Mouse (Mus musculus) E14TG2a.4 (cell line): ENCODE data around the gene Mgat4e.

Experiments
- H3K27me3 ChIP-seq: 2 replicates; pipeline ENCODE4 v1.6.1; 2014; ENCODE audit warnings: low read length, control low read depth; ENCODE audit not compliant: insufficient read depth
- H3K36me3 ChIP-seq: 2 replicates; pipeline ENCODE4 v1.6.1; 2014; ENCODE audit warnings: low read length, control low read depth; ENCODE audit not compliant: insufficient read depth
- H3K4me1 ChIP-seq: replicated peaks from 2 replicates; pipeline ENCODE4 v1.6.1; 2014; ENCODE audit warnings: low read depth, low read length, control low read depth
- H3K4me3 ChIP-seq: replicated peaks from 2 replicates; pipeline ENCODE4 v1.5.1; 2014; ENCODE audit warnings: mild to moderate bottlenecking, low read length
- H3K9me3 ChIP-seq: 2 replicates; pipeline ENCODE4 v1.6.1; 2014; ENCODE audit warnings: low read length, control low read depth
- CTCF ChIP-seq: conservative IDR thresholded peaks from 2 replicates; pipeline ENCODE4 v1.5.1; 2014; ENCODE audit warnings: low read length
- NANOG ChIP-seq: IDR thresholded peaks from 2 replicates; pipeline ENCODE4 v1.6.1; 2014; ENCODE audit warnings: borderline replicate concordance, low read length, mixed read lengths
- POU5F1 ChIP-seq: IDR thresholded peaks from 2 replicates; pipeline ENCODE4 v1.6.1; 2014; ENCODE audit warnings: low read length, borderline replicate concordance

Gene Mgat4e

GRCm38 (mm10) chr1:134549632-134550132 lies at the start of gene Mgat4e:
Gene Mgat4e, minus strand, starts transcription at chr1:134549682.
- no peaks in the 10 kb centered on the region for H3K27me3 ChIP-seq
- peaks cover 71% of the 10 kb centered on the region for H3K4me1 ChIP-seq
- TF ChIP-seq CTCF: no peak
- TF ChIP-seq NANOG: no peak
- no peak for TF ChIP-seq POU5F1
- peaks cover 17% of the 10 kb centered on the region for H3K9me3 ChIP-seq
- peak within 1 kb of the TSS; percentile 49 for H3K4me3 ChIP-seq
- H3K36me3 ChIP-seq: no peaks in the 10 kb centered on the region

- Histone ChIP-seq H3K4me1 (peaks cover 8% of the 10 kb centered on the region; the same call in 1 of the 2 replicates), H3K4me3 (no peak overlapping the region), H3K27me3 (no peaks in the 10 kb centered on the region), H3K36me3 (peaks cover 98% of the 10 kb centered on the region), H3K9me3 (no peaks in the 10 kb centered on the region)
- TF ChIP-seq POU5F1: no peak
Observed at GRCm38 (mm10) chr1:134597339-134598054, 48.0 kb upstream of the Mgat4e start.

GRCm38 (mm10) chr1:134591773-134592172 lies 42.3 kb upstream of the Mgat4e start:
- Histone ChIP-seq H3K4me3 (no peak overlapping the region), H3K4me1 (peaks cover 62% of the 10 kb centered on the region), H3K27me3 (no peaks in the 10 kb centered on the region), H3K9me3 (no peaks in the 10 kb centered on the region), H3K36me3 (peaks cover 99% of the 10 kb centered on the region)
- TF ChIP-seq CTCF (no peak), POU5F1 (no peak)

GRCm38 (mm10) chr1:134589676-134590075 lies 40.2 kb upstream of the Mgat4e start:
- H3K27me3 ChIP-seq: no peaks in the 10 kb centered on the region
- H3K4me1 ChIP-seq: peaks cover 75% of the 10 kb centered on the region
- TF ChIP-seq CTCF (no peak), NANOG (no peak; the same call in 1 of the 2 replicates), POU5F1 (no peak)
- H3K4me3 ChIP-seq: no peak overlapping the region
- H3K9me3 ChIP-seq: no peaks in the 10 kb centered on the region
- H3K36me3 ChIP-seq: peaks cover 97% of the 10 kb centered on the region

- Histone ChIP-seq H3K36me3 (peaks cover 89% of the 10 kb centered on the region), H3K9me3 (no peaks in the 10 kb centered on the region), H3K4me3 (no peak overlapping the region), H3K27me3 (no peaks in the 10 kb centered on the region), H3K4me1 (peaks cover 92% of the 10 kb centered on the region)
- TF ChIP-seq CTCF: no peak
Observed at GRCm38 (mm10) chr1:134583560-134583959, 34.1 kb upstream of the Mgat4e start.

- H3K4me1 ChIP-seq: peaks cover 92% of the 10 kb centered on the region
- no peaks in the 10 kb centered on the region for H3K27me3 ChIP-seq
- TF ChIP-seq CTCF (no peak), NANOG (no peak), POU5F1 (no peak)
- H3K36me3 ChIP-seq: peaks cover 80% of the 10 kb centered on the region
- no peaks in the 10 kb centered on the region for H3K9me3 ChIP-seq
- peak overlapping the region; percentile 17; the same call in 1 of the 2 replicates for H3K4me3 ChIP-seq
Observed at GRCm38 (mm10) chr1:134580796-134581195, 31.3 kb upstream of the Mgat4e start.

- Histone ChIP-seq H3K4me1 (peaks cover 92% of the 10 kb centered on the region), H3K4me3 (0 out of 2 replicates have a peak overlapping the region, but pooled peaks have one; percentile 0), H3K27me3 (no peaks in the 10 kb centered on the region), H3K36me3 (peaks cover 64% of the 10 kb centered on the region), H3K9me3 (no peaks in the 10 kb centered on the region)
- TF ChIP-seq POU5F1 (no peak), NANOG (no peak), CTCF (no peak)
Observed at GRCm38 (mm10) chr1:134577384-134578120, 28.1 kb upstream of the Mgat4e start.

GRCm38 (mm10) chr1:134573932-134574315 lies 24.4 kb upstream of the Mgat4e start:
- H3K4me3 ChIP-seq: no peak overlapping the region
- no peaks in the 10 kb centered on the region for H3K9me3 ChIP-seq
- TF ChIP-seq CTCF (no peak), NANOG (no peak), POU5F1 (no peak)
- H3K36me3 ChIP-seq: peaks cover 43% of the 10 kb centered on the region
- no peaks in the 10 kb centered on the region for H3K27me3 ChIP-seq
- H3K4me1 ChIP-seq: peaks cover 85% of the 10 kb centered on the region
